Mouse (Mus musculus) intestine, embryonic 14.5 days (tissue): ENCODE measurements around the gene Vps53. TPM values are rescaled to one million over a fixed set of nuclear protein-coding genes. Genes with fewer than 3 reads are reported as not detected.
A peak's percentile ranks its signal among the peaks of the same experiment; 100 is the strongest.
"Not testable (repeated sequence)": the region's sequence is repeated elsewhere in the genome, so short reads cannot be mapped to it uniquely, and the experiment has no call there.

Experiments
- ATAC-seq: fragments of 200-750 bp; cut with Nextera tagmentation; replicated peaks from 2 replicates; pipeline ENCODE4 v1.8.0; 2017; ENCODE audit warnings: low read depth, moderate number of reproducible peaks, moderate TSS enrichment, moderate library complexity; ENCODE audit not compliant: low FRiP score, low TSS enrichment
- DNase-seq: peaks from one replicate; pipeline ENCODE4 v3.0.0-alpha.2; 2018; ENCODE audit warnings: low spot score
- H3K27ac ChIP-seq: fragments of 300-500 bp; sonication (generic); 2 replicates; pipeline ENCODE4 v1.5.1; 2014; ENCODE audit warnings: low read depth, mild to moderate bottlenecking, control low read depth
- H3K27me3 ChIP-seq: fragments of 300-500 bp; sonication (generic); replicated peaks from 2 replicates; pipeline ENCODE4 v1.6.1; 2014; ENCODE audit warnings: low read length, control low read depth; ENCODE audit not compliant: control insufficient read depth, insufficient read depth
- H3K36me3 ChIP-seq: fragments of 300-500 bp; sonication (generic); 2 replicates; pipeline ENCODE4 v1.6.1; 2014; ENCODE audit warnings: low read length, control low read depth; ENCODE audit not compliant: control insufficient read depth, insufficient read depth
- H3K4me1 ChIP-seq: fragments of 300-500 bp; sonication (generic); replicated peaks from 2 replicates; pipeline ENCODE4 v1.6.1; 2014; ENCODE audit warnings: low read length, control low read depth, mixed read lengths; ENCODE audit not compliant: control insufficient read depth, insufficient read depth
- H3K4me2 ChIP-seq: fragments of 300-500 bp; sonication (generic); 2 replicates; pipeline ENCODE4 v1.6.1; 2014; ENCODE audit warnings: low read length
- H3K4me3 ChIP-seq: fragments of 300-500 bp; sonication (generic); 2 replicates; pipeline ENCODE4 v1.5.1; 2014; ENCODE audit warnings: low read depth, low read length, control low read depth, mixed read lengths
- H3K9ac ChIP-seq: fragments of 300-500 bp; sonication (generic); 2 replicates; pipeline ENCODE4 v1.6.1; 2014; ENCODE audit warnings: mild to moderate bottlenecking, low read length
- H3K9me3 ChIP-seq: fragments of 300-500 bp; sonication (generic); 2 replicates; pipeline ENCODE4 v1.6.1; 2016; ENCODE audit warnings: low read length, control low read depth; ENCODE audit not compliant: control insufficient read depth
- WGBS: fragments of 180-500 bp; shearing (Covaris S2); extraction: QIAGEN DNeasy Blood & Tissue Kit; methylation state at CpG from one replicate; pipeline ENCODE4 v1.1.7; 2014; 5-methylcytosine and 5-hydroxymethylcytosine counted together
- polyA plus RNA-seq: library from polyadenylated mRNA; unstranded; fragments of >200 nt; fragmentation: Nextera tagmentation; extraction: Ambion mirVana; gene quantifications from 2 replicates; pipeline ENCODE4 v1.2.1, GENCODE M21; 2014

The Vps53 gene
- polyA plus RNA-seq, 1 experiment from 2014 or later = 42.5 TPM

DNA sequence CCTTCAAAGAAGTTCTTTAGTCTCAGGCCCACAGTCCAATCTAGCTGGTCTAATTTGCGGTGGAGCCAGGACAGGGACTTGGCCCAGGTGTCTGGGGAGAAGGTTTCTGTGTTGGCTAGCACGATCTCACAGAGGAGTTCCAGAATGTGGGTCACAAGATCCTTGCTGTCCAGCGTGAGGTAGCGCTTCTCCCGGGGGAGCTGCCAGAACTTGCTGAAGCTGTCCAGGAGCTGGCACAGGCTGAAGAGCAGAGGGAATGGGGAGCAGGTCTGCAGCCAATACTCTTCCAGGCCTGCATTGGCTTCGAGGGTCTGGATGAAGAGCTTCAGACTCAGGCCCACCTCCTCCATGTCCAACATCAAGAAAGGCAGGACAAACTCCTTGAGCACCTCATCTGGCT, 32.1 kb upstream of the Vps53 start:
- H3K27me3 ChIP-seq, H3K4me2 ChIP-seq, H3K9ac ChIP-seq, H3K4me1 ChIP-seq, H3K4me3 ChIP-seq, DNase-seq, H3K9me3 ChIP-seq, H3K27ac ChIP-seq, ATAC-seq: not testable (repeated sequence)
- peaks cover 67% of the 10 kb centered on the region for H3K36me3 ChIP-seq
- WGBS = 100% methylated on average over 2 of the region's 6 CpGs

GRCm38 (mm10) chr11:76210228-76210985, 31.0 kb upstream of the Vps53 start:
- no peak for DNase-seq
- 74% methylated on average over 13 of the region's 13 CpGs for WGBS

GRCm38 (mm10) chr11:76206793-76207192, 27.3 kb upstream of the Vps53 start:
- 90% methylated on average over 5 of the region's 5 CpGs for WGBS
- peaks cover 65% of the 10 kb centered on the region for H3K36me3 ChIP-seq

More at GRCm38 (mm10) chr11:76210228-76210985, 31.0 kb upstream of the Vps53 start:
- H3K4me3 ChIP-seq = no peak overlapping the region
- no peaks in the 10 kb centered on the region for H3K9me3 ChIP-seq
- no peak overlapping the region for H3K27ac ChIP-seq
- peaks cover 78% of the 10 kb centered on the region for H3K36me3 ChIP-seq
- H3K9ac ChIP-seq = no peak overlapping the region
- ATAC-seq = no peak
- H3K4me2 ChIP-seq = no peak overlapping the region
- H3K27me3 ChIP-seq = no peaks in the 10 kb centered on the region
- H3K4me1 ChIP-seq = no peaks in the 10 kb centered on the region

GRCm38 (mm10) chr11:76201761-76202674, 22.6 kb upstream of the Vps53 start:
- peaks cover 13% of the 10 kb centered on the region; the same call in 1 of the 2 replicates for H3K4me1 ChIP-seq

More at GRCm38 (mm10) chr11:76206793-76207192, 27.3 kb upstream of the Vps53 start:
- Histone ChIP-seq H3K4me2 (no peak overlapping the region), H3K4me3 (no peak overlapping the region), H3K4me1 (peaks cover 5% of the 10 kb centered on the region; the same call in 1 of the 2 replicates), H3K9me3 (no peaks in the 10 kb centered on the region), H3K27me3 (no peaks in the 10 kb centered on the region), H3K27ac (no peak overlapping the region), H3K9ac (no peak overlapping the region)
- DNase-seq (no peak), ATAC-seq (no peak)

GRCm38 (mm10) chr11:76196977-76197469, 17.6 kb upstream of the Vps53 start:
- Histone ChIP-seq H3K4me3 (no peak overlapping the region), H3K27me3 (no peaks in the 10 kb centered on the region), H3K9me3 (no peaks in the 10 kb centered on the region), H3K4me2 (peak overlapping the region; percentile 2; the same call in 1 of the 2 replicates), H3K4me1 (0 out of 2 replicates have a peak, but pooled peaks cover 7% of the 10 kb centered on the region), H3K27ac (peak overlapping the region; percentile 83), H3K36me3 (no peaks in the 10 kb centered on the region), H3K9ac (peak overlapping the region; percentile 15)
- WGBS = 45% methylated on average over 8 of the region's 8 CpGs
- peak; percentile 61 for DNase-seq
- peak; percentile 33; the same call in 1 of the 2 replicates for ATAC-seq

More at GRCm38 (mm10) chr11:76201761-76202674, 22.6 kb upstream of the Vps53 start:
- peak overlapping the region; percentile 79 for H3K4me2 ChIP-seq
- peak; percentile 86 for DNase-seq
- H3K9ac ChIP-seq = peak overlapping the region; percentile 90
- H3K9me3 ChIP-seq = no peaks in the 10 kb centered on the region
- H3K36me3 ChIP-seq = peaks cover 27% of the 10 kb centered on the region
- under 1% methylated on average over 86 of the region's 90 CpGs for WGBS
- H3K27me3 ChIP-seq = no peaks in the 10 kb centered on the region
- ATAC-seq = peak; percentile 95
- peak overlapping the region; percentile 85 for H3K27ac ChIP-seq
- peak overlapping the region; percentile 89 for H3K4me3 ChIP-seq

GRCm38 (mm10) chr11:76196275-76196976, 17.0 kb upstream of the Vps53 start:
- Histone ChIP-seq H3K27ac (peak overlapping the region; percentile 83), H3K4me2 (peak overlapping the region; percentile 2; the same call in 1 of the 2 replicates), H3K4me3 (no peak overlapping the region), H3K9me3 (no peaks in the 10 kb centered on the region), H3K4me1 (0 out of 2 replicates have a peak, but pooled peaks cover 7% of the 10 kb centered on the region), H3K36me3 (no peaks in the 10 kb centered on the region), H3K9ac (peak overlapping the region; percentile 15), H3K27me3 (no peaks in the 10 kb centered on the region)
- DNase-seq (peak; percentile 55), ATAC-seq (peak; percentile 84)
- 53% methylated on average over 8 of the region's 8 CpGs for WGBS

DNA sequence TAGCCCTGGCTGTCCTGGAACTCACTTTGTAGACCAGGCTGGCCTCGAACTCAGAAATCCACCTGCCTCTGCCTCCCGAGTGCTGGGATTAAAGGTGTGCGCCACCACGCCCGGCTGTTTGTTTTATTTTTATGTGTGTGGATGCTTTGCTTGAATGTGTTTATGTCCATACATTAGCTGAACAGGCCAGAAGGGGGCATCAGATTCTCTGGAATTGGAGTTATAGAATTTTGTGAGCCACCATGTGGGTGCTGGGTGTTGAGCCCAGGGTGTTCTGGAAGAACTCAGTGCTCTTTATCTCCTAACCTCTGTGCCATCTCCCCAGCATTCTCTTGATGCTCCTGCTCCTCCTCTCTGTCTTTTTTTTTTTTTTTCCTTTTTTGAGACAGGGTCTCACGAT, 7.5 kb upstream of the Vps53 start:
- no peak for DNase-seq
- H3K27me3 ChIP-seq = no peaks in the 10 kb centered on the region
- no peak overlapping the region for H3K4me3 ChIP-seq
- H3K4me2 ChIP-seq = no peak overlapping the region
- no peaks in the 10 kb centered on the region for H3K36me3 ChIP-seq
- 86% methylated on average over 6 of the region's 6 CpGs for WGBS
- no peak overlapping the region for H3K27ac ChIP-seq
- H3K4me1 ChIP-seq = no peaks in the 10 kb centered on the region
- no peak for ATAC-seq
- no peaks in the 10 kb centered on the region for H3K9me3 ChIP-seq
- H3K9ac ChIP-seq = no peak overlapping the region

DNA sequence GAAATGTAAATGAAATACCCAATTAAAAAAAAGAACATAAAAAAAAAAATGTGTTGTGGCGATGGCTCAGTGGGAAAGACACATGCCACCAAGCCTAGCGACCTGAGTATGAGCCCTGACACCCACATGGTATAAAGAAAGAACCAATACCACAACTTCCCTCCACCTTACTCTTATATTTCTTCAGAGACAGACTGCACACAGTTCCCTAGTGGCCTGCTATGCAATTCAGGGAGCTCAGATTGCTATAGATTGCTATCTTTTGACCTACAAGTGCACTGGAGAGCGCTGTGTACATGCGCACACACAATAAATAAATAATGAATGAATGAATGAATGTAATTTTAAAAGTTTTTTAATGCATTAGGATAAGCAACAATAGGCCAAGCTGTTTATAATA, 4.3 kb upstream of the Vps53 start:
- Histone ChIP-seq H3K36me3 (no peaks in the 10 kb centered on the region), H3K4me2 (no peak overlapping the region), H3K4me1 (peaks cover 4% of the 10 kb centered on the region; the same call in 1 of the 2 replicates), H3K27me3 (no peaks in the 10 kb centered on the region), H3K27ac (no peak overlapping the region), H3K4me3 (no peak overlapping the region), H3K9ac (no peak overlapping the region), H3K9me3 (no peaks in the 10 kb centered on the region)
- DNase-seq (no peak), ATAC-seq (no peak)
- WGBS = 82% methylated on average over 4 of the region's 4 CpGs
